Mouse (Mus musculus): ENCODE measurements around the gene Rbm11. TPM values are rescaled to one million over a fixed set of nuclear protein-coding genes. Genes with fewer than 3 reads are reported as not detected.
A peak's percentile ranks its signal among the peaks of the same experiment; 100 is the strongest.

The Rbm11 gene
- polyA plus RNA-seq (2016; fragmentation: Nextera tagmentation; extraction: Ambion mirVana), result 0.15 and 0.19 TPM in 2 replicates

GRCm38 (mm10) chr16:75592671-75593500 is at the start of gene Rbm11:
Gene Rbm11, plus strand, starts transcription at chr16:75592844.
- Histone ChIP-seq H3K27ac (peak within 1 kb of the TSS; percentile 50; the same call in 1 of the 2 replicates), H3K36me3 (no peaks in the 10 kb centered on the region), H3K27me3 (ENCODE audit: low read depth, poor library complexity, severe bottlenecking) (peaks cover 18% of the 10 kb centered on the region), H3K4me3 (peak within 1 kb of the TSS; percentile 76), H3K4me1 (peaks cover 7% of the 10 kb centered on the region), H3K9me3 (replicated peaks) (no peaks in the 10 kb centered on the region)
- peak; percentile 85 for DNase-seq (ENCODE audit: low spot score)
- WGBS, result under 1% methylated on average over 55 of the region's 55 CpGs

- no peaks in the 10 kb centered on the region for H3K36me3 ChIP-seq
- 86% methylated on average over 1 of the region's 1 CpGs for WGBS
- H3K27ac ChIP-seq, result no peak overlapping the region
- no peaks in the 10 kb centered on the region for H3K4me1 ChIP-seq
- H3K27me3 ChIP-seq (ENCODE audit: low read depth, poor library complexity, severe bottlenecking), result no peaks in the 10 kb centered on the region
- H3K9me3 ChIP-seq (replicated peaks), result no peaks in the 10 kb centered on the region
- H3K4me3 ChIP-seq, result no peak overlapping the region
- DNase-seq (ENCODE audit: low spot score), result no peak
These were observed 47.3 kb upstream of the Rbm11 start for GRCm38 (mm10) chr16:75545310-75545709.

GRCm38 (mm10) chr16:75562910-75563309 is 29.7 kb upstream of the Rbm11 start:
- WGBS, result 93% methylated on average over 2 of the region's 2 CpGs
- DNase-seq (ENCODE audit: low spot score), result no peak
- H3K36me3 ChIP-seq, result no peaks in the 10 kb centered on the region
- H3K4me1 ChIP-seq, result no peaks in the 10 kb centered on the region
- no peak overlapping the region for H3K4me3 ChIP-seq
- no peaks in the 10 kb centered on the region for H3K27me3 ChIP-seq (ENCODE audit: low read depth, poor library complexity, severe bottlenecking)
- H3K9me3 ChIP-seq (replicated peaks), result no peaks in the 10 kb centered on the region
- H3K27ac ChIP-seq, result no peak overlapping the region

- Histone ChIP-seq H3K27me3 (ENCODE audit: low read depth, poor library complexity, severe bottlenecking) (no peaks in the 10 kb centered on the region), H3K4me1 (no peaks in the 10 kb centered on the region), H3K4me3 (no peak overlapping the region), H3K36me3 (no peaks in the 10 kb centered on the region), H3K27ac (no peak overlapping the region), H3K9me3 (replicated peaks) (no peaks in the 10 kb centered on the region)
- 48% methylated on average over 5 of the region's 5 CpGs for WGBS
- DNase-seq (ENCODE audit: low spot score), result no peak
These were observed 10.4 kb upstream of the Rbm11 start for GRCm38 (mm10) chr16:75582279-75582678.

GRCm38 (mm10) chr16:75585961-75586360 is 6.7 kb upstream of the Rbm11 start, which contains the start of gene Lipi:
Gene Lipi, minus strand, starts transcription at chr16:75586061.
- no peak within 1 kb of the TSS for H3K27ac ChIP-seq
- DNase-seq (ENCODE audit: low spot score), result no peak
- no peaks in the 10 kb centered on the region for H3K36me3 ChIP-seq
- no peaks in the 10 kb centered on the region for H3K9me3 ChIP-seq (replicated peaks)
- WGBS, result 90% methylated on average over 7 of the region's 7 CpGs
- no peaks in the 10 kb centered on the region for H3K4me1 ChIP-seq
- H3K27me3 ChIP-seq (ENCODE audit: low read depth, poor library complexity, severe bottlenecking), result no peaks in the 10 kb centered on the region
- no peak within 1 kb of the TSS for H3K4me3 ChIP-seq

GRCm38 (mm10) chr16:75586466-75586865 is 6.2 kb upstream of the Rbm11 start:
- 35% methylated on average over 3 of the region's 3 CpGs for WGBS
- Histone ChIP-seq H3K9me3 (replicated peaks) (no peaks in the 10 kb centered on the region), H3K27me3 (ENCODE audit: low read depth, poor library complexity, severe bottlenecking) (no peaks in the 10 kb centered on the region), H3K36me3 (no peaks in the 10 kb centered on the region), H3K4me1 (no peaks in the 10 kb centered on the region), H3K4me3 (no peak overlapping the region), H3K27ac (no peak overlapping the region)
- DNase-seq (ENCODE audit: low spot score), result no peak

- DNase-seq (ENCODE audit: low spot score), result no peak
- H3K9me3 ChIP-seq (replicated peaks), result no peaks in the 10 kb centered on the region
- 23% methylated on average over 15 of the region's 15 CpGs for WGBS
- peaks cover 7% of the 10 kb centered on the region for H3K4me1 ChIP-seq
- H3K27me3 ChIP-seq (ENCODE audit: low read depth, poor library complexity, severe bottlenecking), result peaks cover 18% of the 10 kb centered on the region
- H3K27ac ChIP-seq, result no peak overlapping the region
- no peaks in the 10 kb centered on the region for H3K36me3 ChIP-seq
- peak overlapping the region; percentile 76 for H3K4me3 ChIP-seq
These were observed 998 bp downstream of the Rbm11 start for GRCm38 (mm10) chr16:75593501-75594183.

GRCm38 (mm10) chr16:75606415-75606814 is 13.8 kb downstream of the Rbm11 start:
- Histone ChIP-seq H3K4me1 (no peaks in the 10 kb centered on the region), H3K27me3 (ENCODE audit: low read depth, poor library complexity, severe bottlenecking) (no peaks in the 10 kb centered on the region), H3K27ac (no peak overlapping the region), H3K4me3 (no peak overlapping the region), H3K9me3 (replicated peaks) (no peaks in the 10 kb centered on the region), H3K36me3 (no peaks in the 10 kb centered on the region)
- DNase-seq (ENCODE audit: low spot score), result no peak
- WGBS, result 81% methylated on average over 1 of the region's 1 CpGs

- Histone ChIP-seq H3K9me3 (replicated peaks) (no peaks in the 10 kb centered on the region), H3K4me3 (no peak overlapping the region), H3K4me1 (peaks cover 8% of the 10 kb centered on the region; the same call in 1 of the 2 replicates), H3K27me3 (ENCODE audit: low read depth, poor library complexity, severe bottlenecking) (no peaks in the 10 kb centered on the region), H3K36me3 (no peaks in the 10 kb centered on the region), H3K27ac (no peak overlapping the region)
- DNase-seq (ENCODE audit: low spot score), result no peak
These were observed 19.9 kb downstream of the Rbm11 start for GRCm38 (mm10) chr16:75612561-75612960.

- H3K36me3 ChIP-seq, result no peaks in the 10 kb centered on the region
- H3K4me1 ChIP-seq, result peaks cover 8% of the 10 kb centered on the region; the same call in 1 of the 2 replicates
- DNase-seq (ENCODE audit: low spot score), result no peak
- WGBS, result 72% methylated on average over 2 of the region's 2 CpGs
- H3K4me3 ChIP-seq, result no peak overlapping the region
- no peak overlapping the region for H3K27ac ChIP-seq
- no peaks in the 10 kb centered on the region for H3K9me3 ChIP-seq (replicated peaks)
- H3K27me3 ChIP-seq (ENCODE audit: low read depth, poor library complexity, severe bottlenecking), result no peaks in the 10 kb centered on the region
These were observed 25.2 kb downstream of the Rbm11 start for GRCm38 (mm10) chr16:75617651-75618349.

GRCm38 (mm10) chr16:75627862-75628261 is 35.2 kb downstream of the Rbm11 start:
- H3K4me3 ChIP-seq, result no peak overlapping the region
- WGBS, result 91% methylated on average over 2 of the region's 2 CpGs
- H3K4me1 ChIP-seq, result no peaks in the 10 kb centered on the region
- no peaks in the 10 kb centered on the region for H3K36me3 ChIP-seq
- no peaks in the 10 kb centered on the region for H3K9me3 ChIP-seq (replicated peaks)
- no peak for DNase-seq (ENCODE audit: low spot score)
- H3K27me3 ChIP-seq (ENCODE audit: low read depth, poor library complexity, severe bottlenecking), result no peaks in the 10 kb centered on the region
- no peak overlapping the region for H3K27ac ChIP-seq

Measured in limb, embryonic 10.5 days (tissue).